Mouse (Mus musculus) ES-Bruce4 (cell line): ENCODE results near the gene Matk. TPM values are rescaled to one million over a fixed set of nuclear protein-coding genes. Genes with fewer than 3 reads are reported as not detected.

Experiments used
- H3K27ac ChIP-seq: 2 replicates; pipeline ENCODE4 v1.5.1; 2012; ENCODE audit warnings: low read length, inconsistent platforms; ENCODE audit not compliant: insufficient read depth
- H3K27me3 ChIP-seq: 2 replicates; pipeline ENCODE4 v1.6.1; 2012; ENCODE audit warnings: mild to moderate bottlenecking, low read length, inconsistent platforms; ENCODE audit not compliant: control insufficient read depth, poor library complexity, insufficient read depth, severe bottlenecking
- H3K36me3 ChIP-seq: 2 replicates; pipeline ENCODE4 v1.6.1; 2012; ENCODE audit warnings: inconsistent platforms, mild to moderate bottlenecking, low read length, moderate library complexity; ENCODE audit not compliant: control insufficient read depth, poor library complexity, insufficient read depth, severe bottlenecking
- H3K4me1 ChIP-seq: one replicate; pipeline ENCODE4 v1.8.1; 2011; ENCODE audit warnings: low read length; ENCODE audit not compliant: control insufficient read depth, insufficient read depth
- H3K4me3 ChIP-seq: 2 replicates; pipeline ENCODE4 v1.5.1; 2011; ENCODE audit warnings: low read depth, mild to moderate bottlenecking, low read length
- H3K9ac ChIP-seq: 2 replicates; pipeline ENCODE4 v1.6.1; 2012; ENCODE audit warnings: low read depth, mild to moderate bottlenecking, inconsistent platforms; ENCODE audit not compliant: poor library complexity, severe bottlenecking
- H3K9me3 ChIP-seq: replicated peaks from 2 replicates; pipeline ENCODE4 v1.6.1; 2012; ENCODE audit warnings: mild to moderate bottlenecking, low read length, inconsistent platforms; ENCODE audit not compliant: control insufficient read depth, poor library complexity, insufficient read depth, severe bottlenecking
- CTCF ChIP-seq: IDR thresholded peaks from one replicate; pipeline ENCODE4 v1.8.1; 2011; ENCODE audit warnings: low read depth, low read length
- EP300 ChIP-seq: IDR thresholded peaks from 2 replicates; pipeline ENCODE4 v1.6.1; 2011; ENCODE audit warnings: low read depth, low read length; ENCODE audit not compliant: insufficient read depth
- POLR2A ChIP-seq: IDR thresholded peaks from one replicate; pipeline ENCODE4 v1.8.1; 2011; ENCODE audit warnings: low read length; ENCODE audit not compliant: insufficient read depth
- polyA plus RNA-seq: library from polyadenylated mRNA; stranded (reverse); fragments of >200 nt; gene quantifications from 2 replicates; pipeline ENCODE4 v1.2.4, GENCODE M21; 2011; ENCODE audit warnings: low read depth; ENCODE audit not compliant: missing spikeins, insufficient read depth, insufficient read length

Matk gene
- polyA plus RNA-seq, 1 experiment = 1.1 TPM

DNA sequence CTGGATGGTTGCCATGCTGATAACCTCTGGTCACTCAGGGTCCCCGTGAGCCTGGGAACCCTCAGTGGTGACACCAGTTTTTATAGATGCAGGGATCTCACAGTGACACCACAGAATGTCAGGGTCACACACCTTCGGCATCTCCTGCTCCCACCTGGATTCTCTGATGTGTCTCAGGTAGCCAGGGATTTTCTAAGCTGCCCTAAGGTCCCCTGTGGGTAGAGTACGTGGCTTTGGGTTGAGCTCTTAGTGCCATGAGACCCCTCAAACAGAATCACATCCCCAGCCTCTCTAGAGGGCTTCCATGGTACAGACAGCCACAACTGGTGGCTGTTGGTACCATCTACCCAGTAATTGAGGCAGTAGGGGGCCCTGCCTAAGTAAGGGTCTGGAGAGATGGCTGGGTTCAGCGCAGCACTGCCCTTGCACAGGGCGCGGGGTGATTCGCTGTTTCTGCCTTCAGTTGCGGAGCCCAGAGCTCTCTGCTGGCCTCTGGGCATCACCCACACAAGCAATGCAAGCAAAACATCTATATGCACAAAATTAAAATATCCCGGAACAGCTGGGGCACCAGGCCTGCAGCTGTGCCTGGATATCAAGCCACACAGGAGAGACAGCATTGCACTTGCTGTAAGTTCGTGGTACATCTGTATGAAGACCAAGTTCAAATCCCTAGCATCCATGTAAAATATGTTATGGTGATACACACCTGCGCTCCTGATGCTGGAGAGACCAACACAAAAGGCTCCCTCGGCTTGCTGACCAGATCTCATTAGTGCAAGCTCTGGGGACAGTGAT is 16.1 kb upstream of the Matk start:
- Histone ChIP-seq H3K4me3 (no peak overlapping the region), H3K9ac (no peak overlapping the region), H3K27me3 (no peaks in the 10 kb centered on the region)

DNA sequence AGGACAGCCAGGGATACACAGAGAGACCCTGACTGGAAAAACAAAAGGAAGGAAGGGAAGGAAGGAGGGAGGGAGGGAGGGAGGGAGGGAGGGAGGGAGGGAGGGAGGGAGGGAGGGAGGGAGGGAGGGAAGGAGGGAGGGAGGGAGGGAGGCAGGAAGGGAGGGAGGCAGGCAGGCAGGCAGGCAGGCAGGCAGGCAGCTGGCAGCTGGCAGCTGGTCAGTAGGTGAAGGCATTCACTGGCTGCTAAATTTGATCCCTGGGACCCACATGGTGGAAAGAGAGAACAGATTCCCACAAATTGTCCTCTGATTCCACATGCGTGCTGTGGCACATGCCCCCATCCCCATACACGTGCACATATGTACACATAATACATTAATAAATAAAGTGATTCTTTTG is 14.1 kb upstream of the Matk start:
- TF ChIP-seq POLR2A (no peak), CTCF (no peak), EP300 (no peak)
- Histone ChIP-seq H3K36me3 (no peaks in the 10 kb centered on the region), H3K4me1 (no peaks in the 10 kb centered on the region), H3K27me3 (no peaks in the 10 kb centered on the region), H3K9ac (no peak overlapping the region), H3K4me3 (no peak overlapping the region), H3K27ac (no peak overlapping the region), H3K9me3 (no peaks in the 10 kb centered on the region)

More for the DNA sequence above, 16.1 kb upstream of the Matk start:
- Histone ChIP-seq H3K9me3 (no peaks in the 10 kb centered on the region), H3K36me3 (no peaks in the 10 kb centered on the region), H3K27ac (no peak overlapping the region), H3K4me1 (no peaks in the 10 kb centered on the region)
- no peak for TF ChIP-seq POLR2A
- no peak for TF ChIP-seq EP300
- no peak for TF ChIP-seq CTCF

DNA sequence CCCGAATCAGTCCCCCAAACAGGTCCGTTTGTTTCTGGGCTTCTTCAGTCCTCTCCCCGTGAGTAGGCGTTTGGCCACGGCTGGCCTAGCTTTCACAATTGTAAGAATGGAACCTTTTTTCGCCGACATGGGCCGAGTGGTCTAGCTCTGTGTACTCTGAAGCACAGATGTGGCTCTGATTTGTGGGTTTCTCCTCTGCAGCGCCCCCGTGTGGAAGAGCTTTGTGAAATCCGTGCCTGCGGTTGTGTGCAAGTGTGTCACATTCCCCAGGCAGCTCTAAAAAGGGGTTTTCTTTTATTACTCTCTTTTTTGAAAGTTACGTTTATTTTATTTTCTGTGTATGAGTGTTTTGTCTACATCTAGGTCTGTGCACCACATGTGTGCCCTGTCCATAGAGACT is 11.9 kb upstream of the Matk start:
- Histone ChIP-seq H3K4me1 (peaks cover 1% of the 10 kb centered on the region), H3K4me3 (no peak overlapping the region), H3K36me3 (no peaks in the 10 kb centered on the region), H3K9me3 (no peaks in the 10 kb centered on the region), H3K27ac (no peak overlapping the region), H3K9ac (no peak overlapping the region), H3K27me3 (no peaks in the 10 kb centered on the region)
- TF ChIP-seq EP300 (no peak), POLR2A (no peak), CTCF (no peak)

DNA sequence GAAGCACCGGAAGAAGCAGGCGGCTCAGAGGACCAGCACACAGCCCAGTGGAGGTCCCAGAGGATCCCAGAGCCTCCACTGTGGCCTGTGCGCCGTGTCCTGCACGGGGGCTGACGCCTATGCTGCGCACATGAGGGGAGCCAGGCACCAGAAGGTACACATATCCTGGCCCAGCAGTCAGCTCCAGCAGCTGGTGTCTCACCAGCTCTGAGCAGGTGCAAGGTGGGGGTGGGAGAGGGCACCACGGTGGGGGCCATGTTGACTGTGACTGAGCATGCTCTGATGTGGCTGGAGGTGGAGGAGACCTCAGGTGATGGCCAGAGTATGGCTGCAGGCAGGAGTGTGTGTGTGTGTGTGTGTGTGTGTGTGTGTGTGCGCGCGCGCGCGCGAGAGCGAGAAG is 10.7 kb upstream of the Matk start:
- Histone ChIP-seq H3K9ac (no peak overlapping the region), H3K27ac (no peak overlapping the region)
- TF ChIP-seq CTCF = no peak
- no peak for TF ChIP-seq POLR2A
- no peak for TF ChIP-seq EP300

DNA sequence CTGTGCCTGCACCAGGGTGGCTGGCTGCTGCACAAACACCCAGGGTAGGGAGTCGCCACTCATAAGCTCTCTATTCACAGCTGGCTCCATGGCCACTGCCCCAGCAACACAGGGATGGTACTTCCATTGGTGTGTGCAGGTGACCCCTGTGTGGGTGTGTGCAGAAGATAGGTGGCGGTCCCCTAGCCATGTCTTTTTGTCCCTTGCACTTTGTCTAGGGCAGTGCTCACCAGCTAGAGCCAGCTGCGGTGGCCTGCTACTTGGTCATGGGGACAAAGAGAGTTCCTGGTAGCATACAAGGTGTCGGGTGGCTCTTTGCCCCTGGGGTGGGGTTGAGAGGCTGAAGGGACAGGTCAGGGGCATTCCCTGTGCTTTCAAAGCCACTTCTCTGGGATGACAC is 8.6 kb upstream of the Matk start:
- H3K9me3 ChIP-seq = no peaks in the 10 kb centered on the region
- H3K4me3 ChIP-seq = no peak overlapping the region
- no peak for TF ChIP-seq EP300
- no peak for TF ChIP-seq CTCF
- TF ChIP-seq POLR2A = no peak
- no peaks in the 10 kb centered on the region for H3K36me3 ChIP-seq
- no peaks in the 10 kb centered on the region for H3K27me3 ChIP-seq
- H3K9ac ChIP-seq = no peak overlapping the region
- H3K27ac ChIP-seq = no peak overlapping the region
- peaks cover 1% of the 10 kb centered on the region for H3K4me1 ChIP-seq

More for the DNA sequence above, 10.7 kb upstream of the Matk start:
- Histone ChIP-seq H3K9me3 (no peaks in the 10 kb centered on the region), H3K27me3 (no peaks in the 10 kb centered on the region), H3K4me1 (peaks cover 1% of the 10 kb centered on the region), H3K36me3 (no peaks in the 10 kb centered on the region), H3K4me3 (peak overlapping the region; percentile 13)

DNA sequence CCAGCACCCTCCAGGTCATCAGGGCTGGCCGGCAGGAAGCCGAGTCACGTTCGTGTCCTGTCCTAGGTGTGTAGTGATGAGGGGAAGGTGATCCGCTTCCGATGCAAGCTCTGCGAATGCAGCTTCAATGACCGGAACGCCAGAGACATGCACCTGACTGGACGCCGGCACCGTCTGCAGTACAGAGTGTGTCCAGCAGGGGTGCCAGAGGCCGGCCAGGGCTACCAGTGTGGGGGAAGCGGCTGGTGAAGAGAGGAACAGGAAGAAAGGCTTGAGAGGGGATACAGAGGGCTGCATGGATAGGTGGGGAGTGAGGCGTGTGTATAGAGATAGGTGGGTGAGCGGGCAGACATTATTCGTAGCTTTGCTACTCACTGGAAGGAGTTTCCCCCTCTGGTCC is 8.1 kb upstream of the Matk start:
- H3K36me3 ChIP-seq = no peaks in the 10 kb centered on the region
- no peaks in the 10 kb centered on the region for H3K27me3 ChIP-seq
- no peak overlapping the region for H3K9ac ChIP-seq
- H3K27ac ChIP-seq = no peak overlapping the region
- no peak for TF ChIP-seq CTCF
- TF ChIP-seq POLR2A = no peak
- no peak for TF ChIP-seq EP300
- H3K4me3 ChIP-seq = no peak overlapping the region
- no peaks in the 10 kb centered on the region for H3K9me3 ChIP-seq
- peaks cover 1% of the 10 kb centered on the region for H3K4me1 ChIP-seq
